ENCODE assay signal across 10 mouse cellular contexts in genomic region chr17:46783222-46783565, GRCm38 (mm10). TPM values are rescaled to one million over a fixed set of nuclear protein-coding genes. Genes with fewer than 3 reads are reported as not detected.
DNase-seq lines count a peak whose midpoint lies in the region; ATAC-seq and TF ChIP-seq lines count a peak whose summit lies in the region.
"Had no signal": no experiment of that assay in that cellular context is flagged by ENCODE, and none has a peak within 500 bp of the region (broad histone marks: within the 10 kb centered on the region; RNA-seq: fewer than 3 reads in every experiment).

No protein-coding gene starts in this region.

- peak overlapping the region; percentile 73 for H3K4me2 ChIP-seq in hindbrain, embryonic 15.5 days
- peak overlapping the region; percentile 76 for H3K4me2 ChIP-seq in midbrain, embryonic 14.5 days (ENCODE audit: low read length)

- H3K9me3 ChIP-seq in hindbrain, embryonic 15.5 days: no peaks in the 10 kb centered on the region
- H3K9me3 ChIP-seq in midbrain, embryonic 14.5 days (ENCODE audit: control insufficient read depth, low read length): no peaks in the 10 kb centered on the region

- TF ChIP-seq POLR2A in kidney, adult 2 months (IDR thresholded peaks at IDR 0.05; ENCODE audit: low read depth, low read length): no peak

- no peak overlapping the region for H3K9ac ChIP-seq in hindbrain, embryonic 15.5 days
- H3K9ac ChIP-seq in midbrain, embryonic 14.5 days (replicated peaks; ENCODE audit: low read length): no peak overlapping the region

- no peak for DNase-seq in kidney, adult 2 months
- no peak for DNase-seq in kidney, adult 11 months
- DNase-seq in midbrain, embryonic 14.5 days: no peak
- no peak for DNase-seq in layer of hippocampus, adult 8-10 months (ENCODE audit: low spot score in 2 of 2)
- no peak for DNase-seq in frontal cortex, postnatal 10 days (ENCODE audit: low spot score in 2 of 2)
- DNase-seq in cerebellum, adult 11 months: no peak

- no peaks in the 10 kb centered on the region for H3K4me1 ChIP-seq in kidney, adult 2 months (ENCODE audit: control insufficient read depth, insufficient read depth, low read length)
- peaks cover 15% of the 10 kb centered on the region for H3K4me1 ChIP-seq in hindbrain, embryonic 15.5 days (replicated peaks)
- H3K4me1 ChIP-seq in midbrain, embryonic 14.5 days (ENCODE audit: control insufficient read depth, insufficient read depth, low read length): peaks cover 3% of the 10 kb centered on the region; the same call in 1 of the 2 replicates

- H3K27me3 ChIP-seq in kidney, adult 2 months (replicated peaks; ENCODE audit: control insufficient read depth, insufficient read depth, low read length): no peaks in the 10 kb centered on the region
- no peaks in the 10 kb centered on the region for H3K27me3 ChIP-seq in hindbrain, embryonic 15.5 days
- no peaks in the 10 kb centered on the region for H3K27me3 ChIP-seq in midbrain, embryonic 14.5 days (ENCODE audit: control insufficient read depth, insufficient read depth, low read length)
- H3K27me3 ChIP-seq: Patski had no signal

- WGBS in kidney, adult 2 months: 80% methylated on average over 2 of the region's 2 CpGs
- WGBS in hindbrain, embryonic 15.5 days: 85% methylated on average over 2 of the region's 2 CpGs
- 84% methylated on average over 2 of the region's 2 CpGs for WGBS in midbrain, embryonic 14.5 days

- H3K27ac ChIP-seq in kidney, adult 2 months (ENCODE audit: insufficient read depth, low read depth, low read length): peak overlapping the region; percentile 27; the same call in 1 of the 2 replicates
- H3K27ac ChIP-seq in hindbrain, embryonic 15.5 days (replicated peaks): peak overlapping the region; percentile 82
- peak overlapping the region; percentile 85; the same call in 1 of the 2 replicates for H3K27ac ChIP-seq in midbrain, embryonic 14.5 days (replicated peaks; ENCODE audit: low read depth, low read length)

- no peaks in the 10 kb centered on the region; the same call in 1 of the 2 replicates for H3K36me3 ChIP-seq in kidney, adult 2 months (ENCODE audit: control insufficient read depth, insufficient read depth, low read length)
- H3K36me3 ChIP-seq in hindbrain, embryonic 15.5 days: peaks cover 25% of the 10 kb centered on the region
- peaks cover 24% of the 10 kb centered on the region for H3K36me3 ChIP-seq in midbrain, embryonic 14.5 days (ENCODE audit: control insufficient read depth, insufficient read depth, low read length)

- 0 out of 2 replicates have a peak, but pooled peaks have one; percentile 3 for ATAC-seq in common myeloid progenitor, adult 5-6 weeks (replicated peaks; ENCODE audit: low read depth, poor library complexity, severe bottlenecking)
- peak; percentile 55 for ATAC-seq in hindbrain, embryonic 15.5 days (ENCODE audit: low FRiP score, low read depth)
- no peak for ATAC-seq in midbrain, embryonic 14.5 days (ENCODE audit: low FRiP score, low TSS enrichment)

- no peak overlapping the region for H3K4me3 ChIP-seq in kidney, adult 2 months (ENCODE audit: insufficient read depth, low read depth, low read length)
- H3K4me3 ChIP-seq in hindbrain, embryonic 15.5 days: peak overlapping the region; percentile 59
- H3K4me3 ChIP-seq in midbrain, embryonic 14.5 days (replicated peaks; ENCODE audit: low read depth, low read length): peak overlapping the region; percentile 60

- no peak for TF ChIP-seq CTCF in kidney, adult 2 months (conservative IDR thresholded peaks at IDR 0.05; ENCODE audit: insufficient read depth, insufficient read length, low read depth, low read length)

RNA-seq across cellular contexts. Expression of gene Rpl7l1, which starts 0.7 kb away (rescaled TPM):
- 30.5 and 38.4 TPM in 2 replicates for polyA plus RNA-seq in kidney, adult 2 months (2012; rRNA removed)
- 129 and 146 TPM in 2 replicates for total RNA-seq in common myeloid progenitor, adult 5-6 weeks (2017)
- 82.2 and 87.9 TPM in 2 replicates for polyA plus RNA-seq in hindbrain, embryonic 15.5 days (2015; fragmentation: Nextera tagmentation; extraction: Ambion mirVana)
- polyA plus RNA-seq in midbrain, embryonic 14.5 days (2014; fragmentation: Nextera tagmentation; extraction: Ambion mirVana): 74.3 and 96.8 TPM in 2 replicates
- total RNA-seq in layer of hippocampus, adult 8-10 months (2022): 10 to 100 TPM; 40.2 to 47.5 (median 45.0) TPM

RNA-seq across cellular contexts. Expression of gene 2310039H08Rik, which starts 10.8 kb away (rescaled TPM):
- polyA plus RNA-seq in kidney, adult 2 months (2012; rRNA removed): 131 and 174 TPM in 2 replicates
- 15.3 and 16.2 TPM in 2 replicates for total RNA-seq in common myeloid progenitor, adult 5-6 weeks (2017)
- 53.6 and 58.8 TPM in 2 replicates for polyA plus RNA-seq in hindbrain, embryonic 15.5 days (2015; fragmentation: Nextera tagmentation; extraction: Ambion mirVana)
- polyA plus RNA-seq in midbrain, embryonic 14.5 days (2014; fragmentation: Nextera tagmentation; extraction: Ambion mirVana): 56.7 and 64.7 TPM in 2 replicates
- 1 to 10 TPM; 7.3 to 9.2 (median 8.7) TPM for total RNA-seq in layer of hippocampus, adult 8-10 months (2022)

RNA-seq across cellular contexts. Expression of gene Ptcra, which starts 19.7 kb away (rescaled TPM):
- 0.06 TPM in 1 of 2 replicates, not detected in the other for polyA plus RNA-seq in kidney, adult 2 months (2012; rRNA removed)
- total RNA-seq in common myeloid progenitor, adult 5-6 weeks (2017): not detected in 2 replicates
- polyA plus RNA-seq in hindbrain, embryonic 15.5 days (2015; fragmentation: Nextera tagmentation; extraction: Ambion mirVana): 0.19 and 0.45 TPM in 2 replicates
- polyA plus RNA-seq in midbrain, embryonic 14.5 days (2014; fragmentation: Nextera tagmentation; extraction: Ambion mirVana): 0.22 TPM in 1 of 2 replicates, not detected in the other
- under 1 TPM in 2 of 4 experiments, not detected in 2; 0.29 to 0.49 TPM for total RNA-seq in layer of hippocampus, adult 8-10 months (2022)
- polyA plus RNA-seq: gonadal fat pad, adult 2 months had no signal

RNA-seq across cellular contexts. Expression of gene Cnpy3, which starts 31.2 kb away (rescaled TPM):
- 48.3 and 51.4 TPM in 2 replicates for polyA plus RNA-seq in kidney, adult 2 months (2012; rRNA removed)
- 76.0 and 76.7 TPM in 2 replicates for total RNA-seq in common myeloid progenitor, adult 5-6 weeks (2017)
- polyA plus RNA-seq in hindbrain, embryonic 15.5 days (2015; fragmentation: Nextera tagmentation; extraction: Ambion mirVana): 67.2 and 73.5 TPM in 2 replicates
- 57.3 and 59.5 TPM in 2 replicates for polyA plus RNA-seq in midbrain, embryonic 14.5 days (2014; fragmentation: Nextera tagmentation; extraction: Ambion mirVana)
- 10 to 100 TPM; 64.6 to 68.9 (median 67.9) TPM for total RNA-seq in layer of hippocampus, adult 8-10 months (2022)

RNA-seq across cellular contexts. Expression of gene Gnmt, which starts 54.2 kb away (rescaled TPM):
- polyA plus RNA-seq in kidney, adult 2 months (2012; rRNA removed): 54.3 and 59.7 TPM in 2 replicates
- total RNA-seq in common myeloid progenitor, adult 5-6 weeks (2017): not detected in 2 replicates
- 0.86 and 1.9 TPM in 2 replicates for polyA plus RNA-seq in hindbrain, embryonic 15.5 days (2015; fragmentation: Nextera tagmentation; extraction: Ambion mirVana)
- 0.71 and 0.85 TPM in 2 replicates for polyA plus RNA-seq in midbrain, embryonic 14.5 days (2014; fragmentation: Nextera tagmentation; extraction: Ambion mirVana)
- 1 to 10 TPM in 2 of 4 experiments, under 1 TPM in 1, not detected in 1; 0.61 to 1.6 (median 1.2) TPM for total RNA-seq in layer of hippocampus, adult 8-10 months (2022)

Comparison
In these comparisons a context has a peak if more than half of its experiments do, and no peak if none do; other contexts are left out.
1. H3K27ac ChIP-seq: peak in every context shown above with its lines; median percentile 85 in midbrain, embryonic 14.5 days; 82 in hindbrain, embryonic 15.5 days; 27 in kidney, adult 2 months.